Mouse (Mus musculus) stomach, embryonic 15.5 days (tissue): Measurements from ENCODE around the gene Gm17509. TPM values are rescaled to one million over a fixed set of nuclear protein-coding genes. Genes with fewer than 3 reads are reported as not detected.

Experiments used
- ATAC-seq: fragments of 200-750 bp; cut with Nextera tagmentation; 2 replicates; pipeline ENCODE4 v1.8.0; 2017; ENCODE audit warnings: low read depth, moderate number of reproducible peaks, moderate TSS enrichment; ENCODE audit not compliant: insufficient read depth, low FRiP score
- H3K27ac ChIP-seq: fragments of 300-500 bp; sonication (generic); 2 replicates; pipeline ENCODE4 v1.5.1; 2015; ENCODE audit warnings: mild to moderate bottlenecking, inconsistent platforms
- H3K27me3 ChIP-seq: fragments of 300-500 bp; sonication (generic); replicated peaks from 2 replicates; pipeline ENCODE4 v1.6.1; 2015; ENCODE audit warnings: inconsistent platforms
- H3K36me3 ChIP-seq: fragments of 300-500 bp; sonication (generic); 2 replicates; pipeline ENCODE4 v1.6.1; 2015; ENCODE audit warnings: inconsistent platforms
- H3K4me1 ChIP-seq: fragments of 300-500 bp; sonication (generic); 2 replicates; pipeline ENCODE4 v1.6.1; 2015; ENCODE audit warnings: inconsistent platforms
- H3K4me2 ChIP-seq: fragments of 300-500 bp; sonication (generic); 2 replicates; pipeline ENCODE4 v1.6.1; 2015; ENCODE audit warnings: mild to moderate bottlenecking, inconsistent platforms
- H3K4me3 ChIP-seq: fragments of 300-500 bp; sonication (generic); replicated peaks from 2 replicates; pipeline ENCODE4 v1.5.1; 2015; ENCODE audit warnings: inconsistent platforms
- H3K9ac ChIP-seq: fragments of 300-500 bp; sonication (generic); 2 replicates; pipeline ENCODE4 v1.6.1; 2015; ENCODE audit warnings: inconsistent platforms
- H3K9me3 ChIP-seq: fragments of 300-500 bp; sonication (generic); 2 replicates; pipeline ENCODE4 v1.6.1; 2016; ENCODE audit warnings: inconsistent platforms
- WGBS: fragments of 180-500 bp; shearing (Covaris S2); methylation state at CpG from one replicate; pipeline ENCODE4 v1.1.7; 2015; 5-methylcytosine and 5-hydroxymethylcytosine counted together
- polyA plus RNA-seq: library from polyadenylated mRNA; unstranded; fragments of >200 nt; fragmentation: Nextera tagmentation; extraction: Ambion mirVana; gene quantifications from 2 replicates; pipeline ENCODE4 v1.2.1, GENCODE M21; 2015

Gene Gm17509
- polyA plus RNA-seq = 0.08 TPM in 1 of 2 replicates, not detected in the other

DNA sequence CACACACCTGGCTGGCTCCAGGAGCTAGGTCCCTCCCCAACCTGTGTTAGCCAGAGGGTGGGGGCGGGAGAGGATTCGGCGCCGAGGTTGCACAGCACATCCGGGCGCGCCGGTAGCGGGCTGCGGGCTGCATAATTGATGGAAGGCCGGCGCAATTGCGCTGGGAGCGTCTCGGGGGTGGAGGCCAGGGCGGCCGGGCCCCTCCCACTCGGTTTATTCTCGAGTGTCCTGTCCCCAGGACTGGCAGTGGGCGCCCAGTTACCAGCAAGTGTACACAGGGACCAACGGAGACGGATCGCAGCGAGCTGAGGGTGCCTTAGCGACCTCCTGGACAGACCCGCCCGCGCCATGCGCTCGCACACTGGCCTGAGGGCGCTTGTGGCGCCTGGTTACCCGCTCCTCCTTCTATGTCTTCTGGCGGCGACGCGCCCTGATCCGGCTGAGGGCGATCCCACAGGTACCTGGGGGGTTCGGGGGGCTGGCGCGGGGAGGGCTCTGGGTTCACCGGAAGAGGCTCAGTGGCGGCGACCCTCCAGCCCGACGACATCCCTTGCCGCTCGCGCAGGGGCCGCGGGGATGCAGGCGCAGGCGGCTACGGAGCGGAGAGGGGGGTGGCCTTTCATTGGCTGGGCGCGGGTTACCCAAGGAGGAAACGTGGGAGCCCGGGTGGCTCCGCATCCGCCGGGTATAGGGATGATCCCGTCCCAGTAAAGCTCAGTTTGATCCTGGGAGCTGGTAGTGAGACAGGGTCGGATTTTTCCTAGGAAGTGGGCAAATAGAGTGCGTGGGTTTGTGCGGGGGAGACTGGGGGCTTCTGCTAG, at the start of gene Gm17509:
Gm17509 (minus strand) TSS at position 575 of the 821 bp plus-strand sequence.
- Histone ChIP-seq H3K36me3 (no peaks in the 10 kb centered on the region), H3K27me3 (no peaks in the 10 kb centered on the region; the same call in 1 of the 2 replicates), H3K4me2 (peak within 1 kb of the TSS; percentile 94), H3K27ac (no peak within 1 kb of the TSS), H3K4me3 (peak within 1 kb of the TSS; percentile 61), H3K4me1 (peaks cover 5% of the 10 kb centered on the region; the same call in 1 of the 2 replicates), H3K9ac (peak within 1 kb of the TSS; percentile 40), H3K9me3 (no peaks in the 10 kb centered on the region)
- under 1% methylated on average over 67 of the region's 67 CpGs for WGBS
- ATAC-seq = peak; percentile 65; the same call in 1 of the 2 replicates

DNA sequence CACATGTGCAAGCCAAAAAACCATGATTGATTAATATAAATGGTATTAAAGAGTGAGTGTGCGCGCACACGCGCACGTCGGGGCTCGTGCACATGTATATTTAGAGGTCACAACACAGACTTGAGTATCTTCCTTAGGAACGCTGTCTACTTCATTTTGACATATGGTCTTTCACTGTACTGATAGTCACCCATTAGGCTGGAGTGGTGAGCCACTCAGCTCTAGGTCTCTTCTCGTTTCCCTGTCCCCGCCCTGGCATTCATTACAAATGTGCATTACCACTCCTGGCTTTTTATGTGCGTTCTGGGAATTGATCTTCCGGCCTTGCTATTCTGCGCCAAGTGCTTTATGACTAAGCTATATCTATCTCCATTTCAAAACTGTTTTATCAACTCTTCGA, 47.1 kb upstream of the Gm17509 start:
- Histone ChIP-seq H3K27me3 (no peaks in the 10 kb centered on the region), H3K9ac (no peak overlapping the region), H3K4me1 (no peaks in the 10 kb centered on the region), H3K27ac (no peak overlapping the region), H3K9me3 (no peaks in the 10 kb centered on the region), H3K36me3 (no peaks in the 10 kb centered on the region), H3K4me3 (no peak overlapping the region), H3K4me2 (no peak overlapping the region)
- 90% methylated on average over 14 of the region's 14 CpGs for WGBS
- no peak for ATAC-seq

DNA sequence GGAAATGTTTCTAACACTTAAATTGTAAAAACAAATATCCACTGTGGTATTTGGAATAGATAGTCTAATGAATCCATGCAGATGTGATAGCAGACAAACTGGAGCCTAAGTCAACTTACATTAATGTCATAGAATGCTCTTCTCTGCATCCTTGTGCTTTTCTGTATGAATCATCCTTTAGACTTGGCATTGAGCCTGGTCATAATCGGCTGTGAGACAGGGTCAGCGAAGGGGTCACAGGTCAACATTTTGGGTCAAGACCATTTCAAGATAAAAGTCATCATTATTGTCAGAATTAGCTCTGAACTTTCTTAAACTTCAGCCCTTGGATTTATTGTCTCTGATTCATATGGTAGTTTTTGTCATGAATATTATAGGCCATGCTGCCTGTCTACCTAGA, 45.3 kb upstream of the Gm17509 start:
- Histone ChIP-seq H3K36me3 (no peaks in the 10 kb centered on the region), H3K4me2 (no peak overlapping the region), H3K4me3 (no peak overlapping the region), H3K9me3 (no peaks in the 10 kb centered on the region), H3K9ac (no peak overlapping the region), H3K4me1 (no peaks in the 10 kb centered on the region), H3K27me3 (no peaks in the 10 kb centered on the region), H3K27ac (no peak overlapping the region)
- WGBS = 59% methylated on average over 2 of the region's 2 CpGs
- ATAC-seq = no peak

DNA sequence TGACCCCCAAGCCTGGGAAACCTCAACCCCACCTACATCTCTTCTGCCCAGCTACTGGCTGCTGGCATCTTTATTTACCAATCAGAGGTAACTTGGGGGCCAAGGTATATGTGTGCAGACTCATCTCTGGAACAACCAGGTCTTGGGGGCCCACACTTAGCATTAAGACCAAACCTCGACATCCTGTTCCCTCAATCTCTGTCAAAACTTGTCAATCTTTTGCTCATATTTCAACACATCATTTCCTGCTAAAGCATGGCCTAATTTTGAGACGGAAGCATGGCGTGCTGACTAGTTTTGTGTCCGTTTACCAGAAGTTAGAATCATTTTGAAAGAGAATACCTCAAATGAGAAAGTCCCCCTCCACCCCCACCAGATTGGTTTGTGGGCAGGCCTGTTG, 39.8 kb upstream of the Gm17509 start:
- Histone ChIP-seq H3K4me2 (no peak overlapping the region), H3K27ac (no peak overlapping the region), H3K9ac (no peak overlapping the region), H3K4me3 (no peak overlapping the region), H3K4me1 (no peaks in the 10 kb centered on the region), H3K9me3 (no peaks in the 10 kb centered on the region), H3K27me3 (no peaks in the 10 kb centered on the region), H3K36me3 (no peaks in the 10 kb centered on the region)
- WGBS = 82% methylated on average over 4 of the region's 4 CpGs
- no peak for ATAC-seq

DNA sequence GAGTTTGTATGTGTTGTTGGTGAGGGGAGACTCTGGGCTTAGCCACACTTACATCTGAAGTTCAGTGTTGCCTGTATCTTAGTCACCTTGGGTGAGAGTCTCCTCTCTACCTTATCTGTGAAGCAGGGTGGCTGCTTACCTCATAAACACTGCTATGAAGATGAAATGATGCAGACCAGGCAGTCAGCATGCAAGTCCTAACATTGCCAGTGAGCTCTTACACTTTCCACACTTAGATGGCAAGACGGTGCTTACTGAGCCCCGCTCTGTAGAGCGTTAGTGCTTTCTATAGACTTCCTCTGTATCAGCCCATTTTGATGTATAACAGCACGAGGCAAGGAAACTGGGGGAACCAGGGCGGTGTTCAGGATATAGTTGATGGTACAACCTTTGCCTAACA, 21.7 kb upstream of the Gm17509 start:
- Histone ChIP-seq H3K4me1 (no peaks in the 10 kb centered on the region), H3K4me3 (no peak overlapping the region), H3K27me3 (no peaks in the 10 kb centered on the region), H3K4me2 (no peak overlapping the region), H3K9ac (no peak overlapping the region), H3K36me3 (no peaks in the 10 kb centered on the region), H3K27ac (no peak overlapping the region), H3K9me3 (no peaks in the 10 kb centered on the region)
- ATAC-seq = no peak
- whole genome bisulfite sequencing = 77% methylated on average over 5 of the region's 5 CpGs

DNA sequence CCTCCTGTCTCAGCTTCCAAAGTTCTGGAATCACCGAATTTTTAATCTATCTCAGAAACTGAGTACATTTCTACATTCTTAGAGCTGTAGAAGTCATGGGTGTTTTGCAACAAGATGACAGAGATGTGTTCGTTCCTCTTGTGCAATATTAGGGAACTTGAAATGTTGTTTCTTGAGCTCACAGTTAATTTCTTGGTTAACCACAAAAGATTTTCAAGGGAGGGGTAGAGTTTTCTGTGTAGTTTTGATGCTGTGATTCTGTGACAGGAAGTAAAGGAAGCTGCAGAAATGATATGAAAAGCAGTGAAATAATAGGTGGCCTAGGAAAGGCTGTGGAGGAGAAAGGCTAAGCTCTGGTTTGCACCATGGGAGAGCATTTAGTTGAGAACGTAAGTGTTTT, 21.2 kb upstream of the Gm17509 start:
- no peaks in the 10 kb centered on the region for H3K9me3 ChIP-seq
- WGBS = 78% methylated on average over 3 of the region's 3 CpGs
- no peak for ATAC-seq
- no peak overlapping the region for H3K4me3 ChIP-seq
- no peak overlapping the region for H3K9ac ChIP-seq
- no peaks in the 10 kb centered on the region for H3K36me3 ChIP-seq
- no peaks in the 10 kb centered on the region for H3K4me1 ChIP-seq
- no peak overlapping the region for H3K4me2 ChIP-seq
- H3K27ac ChIP-seq = no peak overlapping the region
- no peaks in the 10 kb centered on the region for H3K27me3 ChIP-seq

DNA sequence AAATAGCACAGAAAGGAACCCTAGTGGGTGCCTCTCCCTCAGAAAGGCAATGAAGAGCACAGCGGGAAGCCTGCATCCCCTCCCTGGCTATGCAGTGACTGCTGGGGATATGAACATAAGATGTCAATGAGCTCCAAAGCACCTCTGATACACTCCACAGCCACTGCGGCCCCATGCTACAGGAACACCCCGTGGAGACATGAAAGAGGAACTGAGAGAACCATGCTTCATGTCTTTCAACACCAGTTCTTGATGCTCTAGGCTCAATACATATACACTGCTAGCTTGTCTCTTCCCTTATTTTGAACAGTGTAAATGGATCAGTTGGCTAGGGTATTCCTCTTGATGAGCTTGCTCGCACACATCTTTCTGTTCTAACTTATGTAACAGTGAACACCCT, 16.2 kb upstream of the Gm17509 start:
- Histone ChIP-seq H3K9me3 (no peaks in the 10 kb centered on the region), H3K36me3 (no peaks in the 10 kb centered on the region), H3K27ac (no peak overlapping the region), H3K9ac (no peak overlapping the region), H3K27me3 (no peaks in the 10 kb centered on the region), H3K4me2 (no peak overlapping the region), H3K4me1 (peaks cover 9% of the 10 kb centered on the region; the same call in 1 of the 2 replicates), H3K4me3 (no peak overlapping the region)
- 84% methylated on average over 4 of the region's 4 CpGs for WGBS
- no peak for ATAC-seq

DNA sequence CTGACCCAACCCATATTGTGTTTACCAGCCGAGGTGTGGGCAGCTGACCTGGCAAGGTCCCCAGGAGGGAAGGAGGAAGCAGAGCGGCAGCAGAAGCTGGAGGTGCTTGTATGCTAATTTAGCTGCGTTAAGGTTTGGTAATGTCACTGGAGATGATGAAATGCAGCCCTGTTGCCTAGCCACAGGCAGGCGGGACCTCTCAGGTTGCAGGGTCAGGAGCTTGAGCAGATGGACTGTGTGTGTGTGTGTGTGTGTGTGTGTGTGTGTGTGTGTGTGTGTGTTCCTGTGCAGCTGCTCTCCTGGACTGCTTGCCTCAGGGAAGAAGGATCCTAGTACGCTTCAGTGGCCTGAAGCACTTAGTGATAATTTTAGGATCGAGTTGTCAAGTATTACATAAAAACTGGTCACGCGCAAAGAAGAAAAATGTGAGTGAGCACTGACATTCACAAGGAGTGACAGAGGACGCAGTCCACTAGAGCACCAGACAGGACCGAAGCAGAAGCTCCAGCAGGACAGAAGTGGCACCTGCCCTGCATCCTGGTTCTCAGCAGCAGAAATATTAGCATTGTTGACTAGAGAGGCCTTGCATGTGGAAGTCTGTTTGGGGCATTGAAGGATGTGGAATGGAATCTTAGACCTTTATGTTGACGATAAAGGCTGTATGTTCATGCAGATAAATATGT, 14.8 kb upstream of the Gm17509 start:
- Histone ChIP-seq H3K36me3 (no peaks in the 10 kb centered on the region), H3K27me3 (no peaks in the 10 kb centered on the region), H3K27ac (no peak overlapping the region), H3K9ac (no peak overlapping the region), H3K4me2 (no peak overlapping the region), H3K4me3 (no peak overlapping the region), H3K9me3 (no peaks in the 10 kb centered on the region), H3K4me1 (peaks cover 9% of the 10 kb centered on the region; the same call in 1 of the 2 replicates)
- ATAC-seq = peak; percentile 85
- 34% methylated on average over 11 of the region's 11 CpGs for WGBS

DNA sequence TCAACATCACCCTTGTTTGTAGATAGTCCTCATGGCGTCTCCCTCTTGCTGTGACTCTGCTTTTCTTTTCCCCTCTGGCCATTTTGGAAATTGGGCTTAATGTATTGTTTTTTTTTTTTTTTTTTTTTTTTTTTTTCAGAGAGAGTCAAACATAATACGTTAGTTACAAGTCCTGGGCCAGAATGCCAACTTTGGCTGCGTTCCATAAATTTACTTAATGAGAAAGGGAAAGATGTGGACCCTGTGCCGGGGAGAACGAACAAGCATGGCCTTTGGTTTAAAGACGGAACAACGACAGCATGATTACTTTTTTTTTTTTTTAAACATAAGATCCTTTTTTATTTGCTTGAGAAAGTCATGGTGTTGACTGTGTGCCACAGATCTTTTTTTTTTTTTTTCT, 13.6 kb upstream of the Gm17509 start:
- WGBS = 69% methylated on average over 7 of the region's 7 CpGs
- Histone ChIP-seq H3K36me3 (no peaks in the 10 kb centered on the region), H3K4me3 (no peak overlapping the region), H3K4me1 (peaks cover 9% of the 10 kb centered on the region; the same call in 1 of the 2 replicates), H3K27me3 (no peaks in the 10 kb centered on the region), H3K9ac (no peak overlapping the region), H3K9me3 (no peaks in the 10 kb centered on the region), H3K4me2 (no peak overlapping the region), H3K27ac (no peak overlapping the region)
- no peak for ATAC-seq

DNA sequence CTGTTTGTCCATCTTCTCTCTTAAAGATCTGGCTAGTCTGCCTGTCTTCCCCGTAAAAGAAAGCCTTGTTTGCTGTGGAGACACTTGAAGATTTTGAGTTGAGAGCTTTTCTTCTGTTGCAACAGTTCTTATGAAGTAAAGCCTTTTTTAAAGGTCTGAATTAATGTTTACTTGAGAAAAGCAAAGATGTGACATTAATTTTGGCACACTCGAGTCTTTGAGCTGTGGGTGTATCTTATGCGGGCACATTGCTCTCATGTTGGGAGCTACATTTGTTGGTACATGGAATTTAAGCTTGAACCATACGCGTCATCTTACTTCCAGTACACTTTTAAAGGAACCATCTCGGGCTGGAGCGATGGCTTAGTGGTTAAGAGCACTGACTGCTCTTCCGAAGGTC, 12.9 kb upstream of the Gm17509 start:
- H3K36me3 ChIP-seq = no peaks in the 10 kb centered on the region
- H3K4me2 ChIP-seq = no peak overlapping the region
- WGBS = 90% methylated on average over 8 of the region's 8 CpGs
- H3K27ac ChIP-seq = no peak overlapping the region
- H3K9me3 ChIP-seq = no peaks in the 10 kb centered on the region
- no peak overlapping the region for H3K4me3 ChIP-seq
- H3K27me3 ChIP-seq = no peaks in the 10 kb centered on the region
- ATAC-seq = no peak
- peaks cover 9% of the 10 kb centered on the region; the same call in 1 of the 2 replicates for H3K4me1 ChIP-seq
- H3K9ac ChIP-seq = no peak overlapping the region

DNA sequence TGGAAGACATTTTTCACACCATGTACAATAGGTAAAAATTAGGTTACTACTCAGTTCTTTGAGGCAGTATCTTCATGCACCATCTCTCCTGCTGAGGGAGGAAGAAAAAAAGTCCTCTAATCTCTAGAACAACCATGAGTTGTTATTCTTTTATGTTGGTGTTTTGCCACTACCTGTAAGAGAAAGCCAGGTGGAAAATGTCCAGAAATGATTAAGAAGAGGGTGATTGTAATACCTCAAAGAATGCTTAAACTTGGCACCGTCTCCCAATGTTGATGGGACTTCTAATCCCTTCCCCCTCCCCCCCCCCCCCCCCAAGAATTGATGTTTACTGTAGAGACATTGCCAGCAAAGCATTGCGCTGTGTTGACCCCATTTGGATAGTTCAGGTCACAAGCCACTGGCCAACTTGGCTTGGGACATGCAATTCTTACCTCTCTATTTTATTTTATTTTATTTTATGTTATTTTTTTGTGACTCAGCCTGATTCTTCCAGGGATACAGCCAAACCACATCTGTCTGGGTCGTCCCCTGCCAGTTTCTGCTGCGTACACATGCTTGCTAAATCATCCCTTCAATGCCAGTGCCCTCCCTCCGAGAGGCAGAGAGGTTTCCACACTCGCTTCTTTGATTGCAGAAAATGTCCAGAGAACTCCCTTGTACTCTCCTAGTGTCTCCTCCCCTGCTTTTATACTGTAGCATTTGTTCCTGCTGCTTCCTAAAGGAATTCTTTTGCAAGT, 9.7 kb upstream of the Gm17509 start:
- no peak overlapping the region for H3K9ac ChIP-seq
- ATAC-seq = no peak

DNA sequence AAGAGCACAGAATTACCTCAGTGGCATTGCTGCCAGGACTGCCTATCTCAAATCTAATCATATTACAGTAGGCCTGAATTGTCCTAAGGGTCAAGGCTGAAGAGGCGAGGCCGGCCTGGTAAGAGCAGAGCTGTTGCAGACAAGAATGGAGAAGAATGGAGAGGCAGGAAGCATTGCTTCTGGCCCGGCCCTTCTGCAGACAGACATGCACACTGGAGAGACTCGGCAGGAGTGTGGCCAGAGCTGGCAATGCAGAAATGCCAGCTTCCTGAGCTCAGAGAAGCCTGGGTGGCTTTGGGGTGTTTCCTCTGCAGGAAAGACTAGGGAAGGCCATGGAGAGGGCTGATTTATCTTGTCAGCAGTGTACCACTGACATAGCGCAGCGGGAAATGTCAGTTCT, 4.7 kb upstream of the Gm17509 start:
- Histone ChIP-seq H3K4me1 (no peaks in the 10 kb centered on the region), H3K9ac (no peak overlapping the region)

More for the DNA sequence above, 9.7 kb upstream of the Gm17509 start:
- Histone ChIP-seq H3K4me3 (no peak overlapping the region), H3K36me3 (no peaks in the 10 kb centered on the region), H3K4me1 (peaks cover 3% of the 10 kb centered on the region; the same call in 1 of the 2 replicates), H3K27me3 (no peaks in the 10 kb centered on the region), H3K4me2 (no peak overlapping the region), H3K27ac (no peak overlapping the region), H3K9me3 (no peaks in the 10 kb centered on the region)
- WGBS = 69% methylated on average over 6 of the region's 6 CpGs

More for the DNA sequence above, 4.7 kb upstream of the Gm17509 start:
- WGBS = 66% methylated on average over 6 of the region's 6 CpGs
- ATAC-seq = no peak
- no peak overlapping the region for H3K4me2 ChIP-seq
- H3K9me3 ChIP-seq = no peaks in the 10 kb centered on the region
- no peak overlapping the region for H3K4me3 ChIP-seq
- no peak overlapping the region for H3K27ac ChIP-seq
- H3K27me3 ChIP-seq = no peaks in the 10 kb centered on the region
- no peaks in the 10 kb centered on the region for H3K36me3 ChIP-seq
